Mouse (Mus musculus) forebrain, postnatal 0 days (tissue): ENCODE results near the gene Mrvi1. TPM values are rescaled to one million over a fixed set of nuclear protein-coding genes. Genes with fewer than 3 reads are reported as not detected.
A peak's percentile ranks its signal among the peaks of the same experiment; 100 is the strongest.

Experiments used
- ATAC-seq: fragments of 200-750 bp; cut with Nextera tagmentation; 2 replicates; pipeline ENCODE4 v1.8.0; 2017; ENCODE audit warnings: mild to moderate bottlenecking, moderate library complexity
- DNase-seq: peaks from one replicate; pipeline ENCODE4 v3.0.0-alpha.2; 2015
- H3K27ac ChIP-seq: fragments of 300-500 bp; sonication (generic); 2 replicates; pipeline ENCODE4 v1.5.1; 2014; ENCODE audit warnings: low read depth, mild to moderate bottlenecking, antibody characterized with exemption, low read length, moderate library complexity, mixed read lengths
- H3K27me3 ChIP-seq: fragments of 300-500 bp; sonication (generic); 2 replicates; pipeline ENCODE4 v1.6.1; 2014; ENCODE audit warnings: mild to moderate bottlenecking, low read length, mixed read lengths; ENCODE audit not compliant: insufficient read depth
- H3K36me3 ChIP-seq: fragments of 300-500 bp; sonication (generic); 2 replicates; pipeline ENCODE4 v1.6.1; 2014; ENCODE audit warnings: mild to moderate bottlenecking, moderate library complexity; ENCODE audit not compliant: insufficient read depth
- H3K4me1 ChIP-seq: fragments of 300-500 bp; sonication (generic); 2 replicates; pipeline ENCODE4 v1.6.1; 2014; ENCODE audit warnings: antibody characterized with exemption; ENCODE audit not compliant: insufficient read depth
- H3K4me2 ChIP-seq: fragments of 300-500 bp; sonication (generic); 2 replicates; pipeline ENCODE4 v1.6.1; 2014; ENCODE audit warnings: low read depth, mild to moderate bottlenecking, moderate library complexity
- H3K4me3 ChIP-seq: fragments of 300-500 bp; sonication (generic); 2 replicates; pipeline ENCODE4 v1.5.1; 2014; ENCODE audit warnings: low read depth, low read length, mixed read lengths
- H3K9ac ChIP-seq: fragments of 300-500 bp; sonication (generic); 2 replicates; pipeline ENCODE4 v1.6.1; 2014; ENCODE audit warnings: mild to moderate bottlenecking
- H3K9me3 ChIP-seq: fragments of 300-500 bp; sonication (generic); 2 replicates; pipeline ENCODE4 v1.6.1; 2016; ENCODE audit warnings: low read length
- CTCF ChIP-seq: sonication (generic); IDR thresholded peaks from 2 replicates; pipeline ENCODE4 v1.5.1; 2016; ENCODE audit warnings: antibody characterized with exemption, control low read depth, low read depth
- WGBS: fragments of 180-500 bp; shearing (Covaris S2); extraction: QIAGEN DNeasy Blood & Tissue Kit; methylation state at CpG from one replicate; pipeline ENCODE4 v1.1.7; 2014; 5-methylcytosine and 5-hydroxymethylcytosine counted together
- polyA plus RNA-seq: library from polyadenylated mRNA; unstranded; fragments of >200 nt; fragmentation: Nextera tagmentation; extraction: Ambion mirVana; gene quantifications from 2 replicates; pipeline ENCODE4 v1.2.1, GENCODE M21; 2015
- total RNA-seq: library from RNA; depleted of rRNA; stranded (reverse); fragments of >200 nt; gene quantifications from 2 replicates; pipeline ENCODE4 v1.2.3, GENCODE M21; 2014

Mrvi1 gene
- total and polyA plus RNA-seq, 2 experiments from 2014 or later = 0.44 to 2.7 TPM

- WGBS = 90% methylated on average over 3 of the region's 3 CpGs
- Histone ChIP-seq H3K36me3 (no peaks in the 10 kb centered on the region), H3K4me2 (no peak overlapping the region), H3K4me1 (no peaks in the 10 kb centered on the region), H3K4me3 (no peak overlapping the region), H3K27ac (no peak overlapping the region), H3K9me3 (no peaks in the 10 kb centered on the region), H3K9ac (no peak overlapping the region), H3K27me3 (no peaks in the 10 kb centered on the region)
- DNase-seq (no peak), ATAC-seq (no peak)
- TF ChIP-seq CTCF = no peak
Observed at GRCm38 (mm10) chr7:111016921-111017320, 34.7 kb upstream of the Mrvi1 start.

- H3K27me3 ChIP-seq = no peaks in the 10 kb centered on the region
- H3K27ac ChIP-seq = no peak overlapping the region
- no peak overlapping the region for H3K9ac ChIP-seq
- no peak for TF ChIP-seq CTCF
- no peak for ATAC-seq
- no peaks in the 10 kb centered on the region for H3K9me3 ChIP-seq
- H3K4me3 ChIP-seq = no peak overlapping the region
- 75% methylated on average over 5 of the region's 5 CpGs for WGBS
- no peaks in the 10 kb centered on the region for H3K4me1 ChIP-seq
- no peak for DNase-seq
- no peaks in the 10 kb centered on the region for H3K36me3 ChIP-seq
- H3K4me2 ChIP-seq = no peak overlapping the region
Observed at GRCm38 (mm10) chr7:111015731-111016130, 33.5 kb upstream of the Mrvi1 start.

- no peaks in the 10 kb centered on the region for H3K4me1 ChIP-seq
- peak; percentile 96 for TF ChIP-seq CTCF
- 34% methylated on average over 5 of the region's 5 CpGs for WGBS
- H3K4me2 ChIP-seq = no peak overlapping the region
- H3K27me3 ChIP-seq = no peaks in the 10 kb centered on the region
- DNase-seq (peak; percentile 90), ATAC-seq (peak; percentile 91)
- H3K9me3 ChIP-seq = no peaks in the 10 kb centered on the region
- no peak overlapping the region for H3K9ac ChIP-seq
- H3K36me3 ChIP-seq = no peaks in the 10 kb centered on the region
- no peak overlapping the region for H3K27ac ChIP-seq
- no peak overlapping the region for H3K4me3 ChIP-seq
Observed at GRCm38 (mm10) chr7:111014893-111015292, 32.6 kb upstream of the Mrvi1 start.

DNA sequence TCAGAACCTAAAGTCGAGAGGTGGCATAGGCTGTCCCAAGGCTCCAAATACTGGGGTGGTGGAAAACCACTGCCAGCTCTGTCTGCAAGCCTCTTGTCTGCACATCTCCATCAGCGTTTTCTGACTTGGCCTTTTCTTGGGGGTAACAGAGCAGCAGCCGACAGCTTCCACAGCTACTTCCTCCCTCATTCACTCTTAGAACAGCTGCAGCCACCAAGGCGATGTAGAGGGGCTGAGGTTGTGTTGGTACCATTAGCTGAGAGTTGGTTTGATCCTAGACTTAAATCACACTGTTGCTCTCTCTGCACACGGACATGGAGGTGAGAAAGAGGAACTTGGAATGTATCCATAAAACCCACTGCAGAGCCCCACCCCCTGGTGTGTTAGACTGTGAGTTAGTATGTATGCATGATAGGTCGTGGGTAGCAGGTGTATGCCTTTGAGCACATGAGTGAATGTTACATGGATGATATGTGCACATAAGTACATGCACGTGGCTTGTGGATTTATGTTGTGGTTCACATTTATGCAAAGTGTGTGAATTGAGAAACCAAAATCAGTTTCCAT lies 31.9 kb upstream of the Mrvi1 start:
- Histone ChIP-seq H3K36me3 (no peaks in the 10 kb centered on the region), H3K9ac (no peak overlapping the region), H3K27ac (no peak overlapping the region), H3K4me3 (no peak overlapping the region), H3K27me3 (no peaks in the 10 kb centered on the region), H3K4me1 (no peaks in the 10 kb centered on the region), H3K9me3 (no peaks in the 10 kb centered on the region), H3K4me2 (no peak overlapping the region)
- no peak for DNase-seq
- no peak for TF ChIP-seq CTCF
- ATAC-seq = no peak
- WGBS = 79% methylated on average over 7 of the region's 7 CpGs

GRCm38 (mm10) chr7:111004136-111004840 lies 22.0 kb upstream of the Mrvi1 start:
- DNase-seq (no peak), ATAC-seq (no peak)
- Histone ChIP-seq H3K4me1 (no peaks in the 10 kb centered on the region), H3K27me3 (no peaks in the 10 kb centered on the region), H3K9me3 (no peaks in the 10 kb centered on the region), H3K27ac (no peak overlapping the region), H3K4me2 (no peak overlapping the region), H3K4me3 (no peak overlapping the region), H3K36me3 (no peaks in the 10 kb centered on the region), H3K9ac (no peak overlapping the region)
- no peak for TF ChIP-seq CTCF
- 77% methylated on average over 3 of the region's 3 CpGs for WGBS

GRCm38 (mm10) chr7:110998887-110999827 lies 16.9 kb upstream of the Mrvi1 start:
- WGBS = 88% methylated on average over 15 of the region's 15 CpGs
- Histone ChIP-seq H3K4me1 (no peaks in the 10 kb centered on the region), H3K27me3 (no peaks in the 10 kb centered on the region), H3K27ac (no peak overlapping the region), H3K36me3 (no peaks in the 10 kb centered on the region), H3K4me2 (no peak overlapping the region), H3K9ac (no peak overlapping the region), H3K9me3 (no peaks in the 10 kb centered on the region), H3K4me3 (no peak overlapping the region)
- no peak for ATAC-seq
- DNase-seq = no peak
- no peak for TF ChIP-seq CTCF

GRCm38 (mm10) chr7:110991221-110991494 lies 8.9 kb upstream of the Mrvi1 start:
- H3K9me3 ChIP-seq = no peaks in the 10 kb centered on the region
- no peak for TF ChIP-seq CTCF
- H3K36me3 ChIP-seq = no peaks in the 10 kb centered on the region
- H3K4me1 ChIP-seq = no peaks in the 10 kb centered on the region
- no peak overlapping the region for H3K9ac ChIP-seq
- 33% methylated on average over 4 of the region's 4 CpGs for WGBS
- ATAC-seq = no peak
- H3K27me3 ChIP-seq = no peaks in the 10 kb centered on the region
- DNase-seq = no peak
- H3K27ac ChIP-seq = no peak overlapping the region
- H3K4me2 ChIP-seq = no peak overlapping the region
- H3K4me3 ChIP-seq = no peak overlapping the region
